Mouse (Mus musculus) CD4-positive, CD25-positive, alpha-beta regulatory T cell (primary cell): Measurements from ENCODE around the gene Katnal1. TPM values are rescaled to one million over a fixed set of nuclear protein-coding genes. Genes with fewer than 3 reads are reported as not detected.

Experiments used
- polyA plus RNA-seq: library from polyadenylated mRNA; unstranded; fragments of 100-300 nt; shearing (Covaris generic); gene quantifications from one replicate; pipeline ENCODE4 v1.2.1, GENCODE M21; 2017

Katnal1 gene
- 3.1 TPM for polyA plus RNA-seq

DNA sequence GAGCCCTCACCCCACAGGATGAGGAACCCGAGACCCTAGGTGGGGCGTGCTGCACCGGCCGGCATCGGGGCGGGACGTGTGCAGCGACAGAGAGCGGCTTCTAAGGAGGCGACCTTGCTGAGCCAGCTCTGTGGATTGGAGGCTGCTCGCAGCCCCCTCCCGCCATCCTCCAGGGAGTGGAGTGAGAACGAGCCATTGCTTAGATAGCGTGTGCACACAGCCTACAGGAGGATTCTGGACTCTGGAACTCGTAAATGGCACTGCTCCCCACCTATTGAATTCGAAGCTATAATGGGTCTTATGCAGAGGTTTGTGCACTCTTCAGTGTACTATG, at the start of gene Katnal1:
Gene Katnal1 (minus strand): TSS at position 205 of the 334 bp plus-strand sequence.

Other genes starting within 250 kb of the Katnal1 start
- 2.0 TPM for gene Gm42791, start 65.8 kb upstream of the Katnal1 start, polyA plus RNA-seq